Mouse (Mus musculus): ENCODE measurements around the gene Cstb. TPM values are rescaled to one million over a fixed set of nuclear protein-coding genes. Genes with fewer than 3 reads are reported as not detected.

Gene Cstb
- total RNA-seq, 2 experiments from 2014 or later = 317 to 349 TPM

DNA sequence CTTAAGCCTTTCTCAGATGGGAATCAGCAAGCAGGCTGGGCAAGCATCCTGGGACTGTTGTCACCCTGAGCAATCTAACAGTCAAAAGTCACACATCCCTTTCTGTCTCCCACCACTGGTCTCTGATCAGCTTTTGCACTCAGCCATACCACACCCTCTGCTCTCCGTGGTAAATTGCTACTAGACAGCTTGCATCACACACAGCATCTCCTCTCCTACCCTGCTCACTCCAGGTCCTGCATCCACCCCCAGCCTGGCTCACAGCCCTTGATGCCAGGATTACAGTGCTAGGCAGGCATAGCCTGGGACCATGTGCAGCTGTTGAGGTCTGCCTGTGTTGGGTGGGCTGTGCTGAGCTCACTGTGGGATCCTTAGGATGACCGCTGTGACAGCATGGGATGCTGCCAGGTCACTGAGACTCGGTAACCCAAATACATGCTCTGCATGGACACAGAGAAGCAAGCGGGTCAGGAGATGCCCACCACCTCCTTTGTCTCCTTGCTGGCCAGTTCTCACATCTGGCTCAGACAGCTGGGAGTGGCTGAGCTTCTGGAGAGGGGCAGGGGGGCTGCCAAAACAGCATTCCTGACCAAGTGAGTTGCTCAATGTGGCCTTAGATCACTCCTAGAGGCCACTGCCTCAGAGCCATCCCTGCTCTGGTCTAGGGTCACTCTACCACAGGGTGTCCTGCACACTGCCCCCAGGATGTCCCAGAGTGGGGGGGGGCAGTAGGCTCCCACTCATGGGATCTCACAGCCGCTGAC, 33.1 kb downstream of the Cstb start:
- no peak for DNase-seq (ENCODE audit: low spot score in 2 of 2)

GRCm38 (mm10) chr10:78460463-78460862, 35.0 kb downstream of the Cstb start:
- no peak for DNase-seq (ENCODE audit: low spot score in 2 of 2)

GRCm38 (mm10) chr10:78461767-78462166, 36.3 kb downstream of the Cstb start:
- DNase-seq (ENCODE audit: low spot score in 2 of 2) = no peak

- DNase-seq (ENCODE audit: low spot score in 2 of 2) = no peak
Measured at GRCm38 (mm10) chr10:78462945-78463768, 37.7 kb downstream of the Cstb start.

DNA sequence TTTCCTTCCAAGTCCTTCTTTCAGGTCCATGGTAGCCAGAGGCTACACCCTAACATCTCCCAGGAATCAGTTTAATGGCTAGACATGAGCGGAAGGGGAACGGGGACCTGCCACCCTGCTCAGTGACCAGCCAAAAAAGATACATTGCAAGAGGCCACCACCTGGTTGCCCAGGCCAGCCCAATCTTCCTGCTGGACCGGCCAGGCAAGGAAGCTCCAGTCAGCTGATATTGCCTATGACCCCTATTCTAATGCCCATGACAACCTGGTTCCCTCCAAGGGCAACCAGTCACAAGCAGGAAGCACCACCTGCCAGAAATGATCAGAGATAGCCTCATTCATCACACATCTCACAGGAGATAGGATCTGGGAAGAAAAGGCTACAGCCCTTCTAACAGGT, 38.3 kb downstream of the Cstb start:
- DNase-seq (ENCODE audit: low spot score in 2 of 2) = no peak

GRCm38 (mm10) chr10:78464201-78464791, 38.8 kb downstream of the Cstb start:
- DNase-seq (ENCODE audit: low spot score in 2 of 2) = no peak

GRCm38 (mm10) chr10:78464792-78465207, 39.3 kb downstream of the Cstb start, which contains the start of gene Pdxk:
Pdxk (minus strand) TSS chr10:78464975.
- DNase-seq (ENCODE audit: low spot score in 2 of 2) = peak; percentile 91 to 94

DNA sequence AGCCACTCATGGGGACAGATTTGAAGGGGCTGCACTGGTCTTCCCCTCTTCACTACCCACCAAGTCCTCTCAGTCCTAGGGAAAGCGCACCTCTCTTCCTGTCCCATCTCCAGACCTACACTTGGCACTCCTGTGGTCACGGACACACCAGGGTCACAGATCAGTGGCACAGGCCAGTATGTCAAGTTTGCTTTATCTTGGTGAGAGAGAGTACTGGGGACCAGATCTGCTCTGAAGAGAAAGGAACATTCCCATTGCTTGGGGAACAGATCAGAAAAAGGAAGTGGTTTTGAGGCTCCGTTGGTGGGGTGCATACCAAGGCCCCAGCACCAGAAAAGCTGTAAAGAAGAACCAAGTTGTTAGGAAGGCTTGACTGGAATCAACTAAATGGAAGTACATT, 40.0 kb downstream of the Cstb start:
- DNase-seq (ENCODE audit: low spot score in 2 of 2) = no peak

GRCm38 (mm10) chr10:78466647-78467046, 41.2 kb downstream of the Cstb start:
- DNase-seq (ENCODE audit: low spot score in 2 of 2) = no peak

DNA sequence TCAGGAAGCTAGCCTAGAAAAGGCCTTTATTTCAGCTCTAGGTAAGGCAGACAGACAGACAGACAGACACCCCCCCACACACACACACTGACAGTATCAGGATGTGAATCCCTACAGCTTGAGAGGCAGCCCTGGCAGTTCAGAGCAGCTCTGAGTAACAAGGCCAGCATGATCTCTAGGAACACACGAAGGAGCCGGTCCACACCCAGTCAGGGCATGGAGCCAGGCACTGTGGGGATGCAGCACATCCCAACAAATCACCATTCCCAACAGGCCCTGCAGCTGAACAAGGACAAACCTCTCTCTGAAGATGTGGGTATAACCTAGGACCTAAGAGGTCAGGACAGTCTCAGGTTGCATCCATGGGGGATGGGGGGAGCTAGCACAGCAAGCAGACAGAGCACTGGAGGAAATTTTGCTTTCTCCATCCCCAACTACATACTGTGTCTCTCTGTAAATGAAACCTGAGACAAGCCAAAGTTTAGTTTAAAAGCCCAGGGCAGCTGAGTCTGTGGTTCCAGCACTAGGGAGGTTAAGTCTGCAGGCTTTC, 42.4 kb downstream of the Cstb start:
- DNase-seq (ENCODE audit: low spot score in 2 of 2) = no peak

DNA sequence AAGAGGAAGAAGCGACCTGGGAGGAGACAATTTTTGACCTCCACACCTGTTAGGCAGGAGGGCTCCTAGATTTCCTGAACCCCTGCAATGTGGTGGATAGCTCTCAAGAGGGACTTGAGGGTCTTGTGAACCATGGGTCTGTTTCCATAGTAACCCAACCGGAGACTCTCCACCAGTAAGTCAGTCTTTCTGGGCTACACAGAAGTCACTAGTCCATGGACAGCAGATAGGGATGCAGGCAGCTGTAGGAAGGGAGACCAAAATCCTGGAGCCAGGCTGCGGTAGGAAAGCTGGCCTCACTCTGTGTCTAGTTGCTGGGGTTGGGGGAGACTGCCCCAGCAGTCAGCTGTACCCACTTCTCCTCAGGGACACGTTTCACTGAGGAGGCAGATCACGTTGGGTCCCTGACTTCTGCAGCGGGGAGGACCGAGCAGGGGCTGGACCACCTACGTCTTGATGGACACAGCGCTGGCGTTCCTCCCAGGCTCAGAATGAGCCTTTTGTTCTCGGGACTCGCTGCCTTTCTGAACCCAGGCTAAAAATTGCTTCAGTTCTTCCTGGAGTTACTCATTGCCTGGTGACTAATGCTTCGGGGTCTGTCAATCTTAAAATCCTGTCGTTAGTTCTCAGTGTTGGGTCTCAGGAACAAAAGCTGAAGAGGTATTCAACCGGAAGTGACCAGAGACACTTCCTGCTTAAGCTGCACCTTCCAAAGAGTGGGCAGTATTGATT, 45.3 kb downstream of the Cstb start:
- DNase-seq (ENCODE audit: low spot score in 2 of 2) = no peak

DNA sequence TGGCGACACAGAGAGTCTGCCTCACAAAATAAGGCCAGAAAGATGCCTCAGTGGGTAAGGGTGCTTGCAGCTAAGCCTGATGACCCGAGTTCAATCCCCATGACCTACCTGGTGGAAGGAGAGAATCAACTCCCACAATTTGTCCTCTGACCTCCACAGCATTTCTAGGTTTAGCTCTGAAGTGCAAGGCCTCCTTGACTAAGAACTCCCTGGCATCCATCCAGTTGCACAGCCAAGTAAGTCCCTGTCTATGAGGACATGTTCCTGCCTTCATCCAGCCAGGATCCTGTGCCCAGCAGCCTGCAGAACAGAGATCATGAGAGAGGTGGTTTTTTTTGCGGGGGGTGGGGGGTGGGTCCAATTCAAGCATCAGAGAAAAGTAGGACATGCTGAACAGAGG, 46.6 kb downstream of the Cstb start:
- DNase-seq (ENCODE audit: low spot score in 2 of 2) = peak in 1 of 2 experiments; percentile 39

DNA sequence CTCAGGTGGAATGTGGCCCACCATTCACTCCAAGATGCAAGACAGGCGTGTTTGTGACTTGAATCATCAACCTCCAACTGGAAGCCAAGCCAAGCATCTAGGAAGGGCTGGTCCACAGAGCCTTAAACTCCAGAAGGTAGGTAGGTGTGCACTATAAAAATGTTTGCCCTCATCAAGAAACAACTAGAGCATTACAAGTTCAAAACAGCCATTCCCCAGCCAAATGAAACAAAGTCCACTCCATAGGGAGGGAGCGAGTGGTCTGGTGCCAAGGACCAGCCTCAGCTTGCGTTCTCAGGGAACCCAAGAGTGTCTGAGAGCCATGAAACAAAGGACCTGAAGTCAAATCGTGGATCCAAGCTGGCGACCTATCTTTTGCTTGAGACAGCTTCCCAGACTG, 48.0 kb downstream of the Cstb start:
- no peak for DNase-seq (ENCODE audit: low spot score in 2 of 2)

- no peak for DNase-seq (ENCODE audit: low spot score in 2 of 2)
Measured at GRCm38 (mm10) chr10:78474759-78475158, 49.3 kb downstream of the Cstb start.

DNA sequence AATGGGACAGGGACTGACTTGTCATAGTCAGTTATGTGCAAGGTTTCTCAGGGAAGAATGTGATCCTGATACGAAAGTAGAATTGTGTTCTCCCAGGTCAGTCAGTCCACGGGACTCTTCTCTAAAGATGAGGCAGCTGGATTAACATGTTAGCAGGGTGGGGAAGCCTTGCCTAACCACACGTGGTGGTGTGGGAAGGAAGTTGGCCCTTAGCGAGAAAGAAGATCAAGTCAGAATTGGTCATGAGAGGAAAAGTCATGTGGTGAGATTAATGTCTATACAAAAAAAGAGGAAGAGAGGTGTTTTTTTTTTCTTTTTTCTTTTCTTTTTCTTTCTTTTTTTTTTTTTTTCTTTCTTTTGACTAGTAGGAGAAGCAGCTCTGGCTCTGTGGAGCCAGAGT, 51.4 kb downstream of the Cstb start:
- no peak for DNase-seq (ENCODE audit: low spot score in 2 of 2)

Small RNAs within 50 kb of the gene (microRNA-seq; reads per million reads assigned to microRNA genes)
- 0 reads per million in 2 experiments for gene Mir6410 (ENCODE audit: borderline number of aligned reads in 2 of 2)
- gene Mir6907 (ENCODE audit: borderline number of aligned reads in 2 of 2) = 0.61 to 0.95 reads per million in 2 experiments
- 0 to 1.8 reads per million in 2 experiments for gene Mir6908 (ENCODE audit: borderline number of aligned reads in 2 of 2)

Other genes with a start within 250 kb of the Cstb start
- 10 to 100 TPM; 17.9 to 21.4 TPM for gene Pwp2, start 240.5 kb upstream of the Cstb start, total RNA-seq (2021)
- 10 to 100 TPM; 44.2 to 53.2 TPM for gene Trappc10, start 181.0 kb upstream of the Cstb start, total RNA-seq (2021)
- gene Agpat3, start 73.2 kb upstream of the Cstb start, total RNA-seq (2021) = 100 to 1,000 TPM; 289 to 343 TPM
- gene Rrp1, start 12.6 kb upstream of the Cstb start, total RNA-seq (2021) = 100 to 1,000 TPM; 255 to 265 TPM
- 10 to 100 TPM; 25.8 to 35.9 TPM for gene Pdxk, start 39.3 kb downstream of the Cstb start, total RNA-seq (2021)
- not detected for gene Olfr1358, start 91.8 kb downstream of the Cstb start, total RNA-seq (2021)
- gene Ilvbl, start 148.7 kb downstream of the Cstb start, total RNA-seq (2021) = 10 to 100 TPM; 46.4 to 47.0 TPM
- 10 to 100 TPM; 25.2 to 32.3 TPM for gene Syde1, start 166.3 kb downstream of the Cstb start, total RNA-seq (2021)
- gene Olfr1357, start 192.4 kb downstream of the Cstb start, total RNA-seq (2021) = not detected

All from adrenal gland, adult 18-20 months (tissue).